Mouse (Mus musculus) neutrophil, adult 83 days (primary cell): ENCODE results near the gene Rps12-ps3. TPM values are rescaled to one million over a fixed set of nuclear protein-coding genes. Genes with fewer than 3 reads are reported as not detected.

Experiments
- total RNA-seq, 2 experiments: library from RNA; stranded (reverse); gene quantifications; one replicate each; pipeline ENCODE4 v1.2.4; 2023

Gene Rps12-ps3
- 100 to 1,000 TPM; 579 to 715 TPM for total RNA-seq

DNA sequence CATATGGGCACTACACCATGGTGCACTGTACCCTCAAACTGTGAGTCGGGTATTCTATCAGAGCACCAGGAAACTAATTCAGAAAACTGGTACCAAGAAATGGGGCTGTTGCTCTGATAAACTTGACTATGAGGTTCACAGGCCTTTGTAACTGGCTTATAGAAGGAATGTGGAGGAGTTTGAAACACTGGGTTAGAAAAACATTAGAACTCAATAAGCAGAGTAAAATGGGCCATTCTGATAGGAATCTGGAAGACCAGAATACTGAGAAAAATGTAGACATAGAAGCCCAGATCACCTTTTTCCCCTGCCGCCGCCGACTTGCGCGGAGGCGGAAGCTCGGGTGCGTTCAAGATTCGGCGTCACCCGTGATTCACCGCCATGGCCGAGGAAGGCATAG, at the start of gene Rps12-ps3:
Gene Rps12-ps3, plus strand, starts transcription at position 301 of the 400 bp plus-strand sequence.

DNA sequence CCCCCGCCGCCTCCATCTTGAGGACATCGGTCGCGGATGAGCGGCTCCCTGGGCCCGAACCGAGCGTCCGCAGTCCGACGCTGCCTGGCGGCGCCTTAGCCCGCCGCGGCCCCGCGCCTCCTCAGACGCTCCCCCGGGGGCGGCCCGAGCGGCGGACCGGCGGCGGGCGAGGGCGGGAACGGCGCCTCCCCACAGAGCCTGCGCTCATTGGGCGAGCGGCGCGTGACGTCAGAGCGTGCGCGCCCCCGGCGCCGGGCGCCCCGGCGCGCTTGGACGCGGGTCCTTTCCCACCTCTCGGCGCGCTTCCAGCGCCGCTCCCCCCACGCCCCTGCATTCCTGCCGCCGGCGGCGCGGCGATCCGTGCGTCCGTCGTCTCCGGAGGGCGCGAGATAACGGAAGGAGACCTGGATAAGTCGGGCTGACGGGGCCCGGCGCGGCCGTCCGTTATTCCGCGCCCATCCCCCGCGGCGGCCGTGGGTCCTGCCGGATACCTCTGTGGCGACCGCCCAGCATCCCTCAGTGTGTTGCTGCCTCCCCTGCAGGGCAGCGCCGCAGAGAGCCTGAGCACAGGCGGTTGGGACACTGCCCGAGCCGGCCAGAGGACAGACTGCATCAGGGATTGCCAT, 23.7 kb downstream of the Rps12-ps3 start, which contains the start of gene Pdzd8:
Gene Pdzd8, minus strand, starts transcription at position 123 of the 626 bp plus-strand sequence.

Other genes starting within 250 kb of the Rps12-ps3 start
- 1 to 10 TPM; 2.1 to 2.3 TPM for gene Shtn1, start 246.2 kb upstream of the Rps12-ps3 start, total RNA-seq
- not detected for gene Vax1, start 152.2 kb upstream of the Rps12-ps3 start, total RNA-seq
- gene Kcnk18, start 103.1 kb upstream of the Rps12-ps3 start, total RNA-seq: not detected
- gene Slc18a2, start 61.4 kb upstream of the Rps12-ps3 start, total RNA-seq: under 1 TPM; 0.55 to 0.82 TPM
- gene Pdzd8, start 23.5 kb downstream of the Rps12-ps3 start, total RNA-seq: 10 to 100 TPM; 69.1 to 79.2 TPM
- not detected for gene Emx2, start 136.1 kb downstream of the Rps12-ps3 start, total RNA-seq